Mouse (Mus musculus): ENCODE measurements at regions not wholly inside any gene's neighbourhood (a gene's known extent, or its start where the extent isn't known, plus 50 kb on each side); places are given as distances from the start of the nearest gene placed in this dataset.

- in situ Hi-C loops (cut with MboI; ENCODE audit: unreplicated experiment in 2 of 2): loop anchor here (5.0 to 25.0 kb wide), 7 partner anchors 114 to 584 kb away; no protein-coding TSS in a partner anchor
Observed at GRCm38 (mm10) chr2:145003509-145003908, 164.0 kb upstream of the Slc24a3 start.

- in situ Hi-C loops (cut with MboI; ENCODE audit: unreplicated experiment in 2 of 2): loop anchor here in 1 of 2 experiments (25.0 kb wide), 1 partner anchor 373 kb away; no protein-coding TSS in a partner anchor
Observed at GRCm38 (mm10) chr2:145010674-145011073, 156.9 kb upstream of the Slc24a3 start.

GRCm38 (mm10) chr2:145011221-145011620, 156.3 kb upstream of the Slc24a3 start:
- in situ Hi-C loops (cut with MboI; ENCODE audit: unreplicated experiment in 2 of 2): loop anchor here in 1 of 2 experiments (25.0 kb wide), 1 partner anchor 374 kb away; no protein-coding TSS in a partner anchor

- in situ Hi-C loops (cut with MboI; ENCODE audit: unreplicated experiment in 2 of 2): loop anchor here in 1 of 2 experiments (25.0 kb wide), 1 partner anchor 379 kb away; no protein-coding TSS in a partner anchor
Observed at GRCm38 (mm10) chr2:145015951-145016350, 151.6 kb upstream of the Slc24a3 start.

GRCm38 (mm10) chr2:145016939-145017338, 150.6 kb upstream of the Slc24a3 start:
- in situ Hi-C loops (cut with MboI; ENCODE audit: unreplicated experiment in 2 of 2): loop anchor here in 1 of 2 experiments (25.0 kb wide), 1 partner anchor 380 kb away; no protein-coding TSS in a partner anchor

GRCm38 (mm10) chr2:145017625-145018167, 149.9 kb upstream of the Slc24a3 start:
- in situ Hi-C loops (cut with MboI; ENCODE audit: unreplicated experiment in 2 of 2): loop anchor here in 1 of 2 experiments (25.0 kb wide), 1 partner anchor 380 kb away; no protein-coding TSS in a partner anchor

- in situ Hi-C loops (cut with MboI; ENCODE audit: unreplicated experiment in 2 of 2): no loop called here
Observed at GRCm38 (mm10) chr2:145047743-145048142, 119.8 kb upstream of the Slc24a3 start.

- in situ Hi-C loops (cut with MboI; ENCODE audit: unreplicated experiment in 2 of 2): no loop called here
Observed at GRCm38 (mm10) chr2:145049655-145050376, 117.7 kb upstream of the Slc24a3 start.

GRCm38 (mm10) chr2:145052405-145052804, 115.1 kb upstream of the Slc24a3 start:
- in situ Hi-C loops (cut with MboI; ENCODE audit: unreplicated experiment in 2 of 2): no loop called here

GRCm38 (mm10) chr2:145056219-145056618, 111.3 kb upstream of the Slc24a3 start:
- in situ Hi-C loops (cut with MboI; ENCODE audit: unreplicated experiment in 2 of 2): no loop called here

- in situ Hi-C loops (cut with MboI; ENCODE audit: unreplicated experiment in 2 of 2): no loop called here
Observed at GRCm38 (mm10) chr2:145056762-145057161, 110.8 kb upstream of the Slc24a3 start.

GRCm38 (mm10) chr2:145069931-145070330, 97.6 kb upstream of the Slc24a3 start:
- in situ Hi-C loops (cut with MboI; ENCODE audit: unreplicated experiment in 2 of 2): no loop called here

- in situ Hi-C loops (cut with MboI; ENCODE audit: unreplicated experiment in 2 of 2): no loop called here
Observed at GRCm38 (mm10) chr2:145081926-145082325, 85.6 kb upstream of the Slc24a3 start.

GRCm38 (mm10) chr2:145084621-145085020, 82.9 kb upstream of the Slc24a3 start:
- in situ Hi-C loops (cut with MboI; ENCODE audit: unreplicated experiment in 2 of 2): no loop called here

GRCm38 (mm10) chr2:145086118-145086517, 81.4 kb upstream of the Slc24a3 start:
- in situ Hi-C loops (cut with MboI; ENCODE audit: unreplicated experiment in 2 of 2): no loop called here

- in situ Hi-C loops (cut with MboI; ENCODE audit: unreplicated experiment in 2 of 2): loop anchor here (25.0 kb wide), 1 partner anchor 466 kb away; no protein-coding TSS in a partner anchor
Observed at GRCm38 (mm10) chr2:145103295-145103694, 64.3 kb upstream of the Slc24a3 start.

- in situ Hi-C loops (cut with MboI; ENCODE audit: unreplicated experiment in 2 of 2): loop anchor here (25.0 kb wide), 1 partner anchor 474 kb away; no protein-coding TSS in a partner anchor
Observed at GRCm38 (mm10) chr2:145111615-145112014, 55.9 kb upstream of the Slc24a3 start.

GRCm38 (mm10) chr2:145115043-145115442, 52.5 kb upstream of the Slc24a3 start:
- in situ Hi-C loops (cut with MboI; ENCODE audit: unreplicated experiment in 2 of 2): loop anchor here (5.0 to 25.0 kb wide), 2 partner anchors 113 to 478 kb away; no protein-coding TSS in a partner anchor

Measured in v-Abl transformed pro-B cells (cell line).